9 mouse cellular contexts compared by ENCODE assay signal in the genomic region with DNA sequence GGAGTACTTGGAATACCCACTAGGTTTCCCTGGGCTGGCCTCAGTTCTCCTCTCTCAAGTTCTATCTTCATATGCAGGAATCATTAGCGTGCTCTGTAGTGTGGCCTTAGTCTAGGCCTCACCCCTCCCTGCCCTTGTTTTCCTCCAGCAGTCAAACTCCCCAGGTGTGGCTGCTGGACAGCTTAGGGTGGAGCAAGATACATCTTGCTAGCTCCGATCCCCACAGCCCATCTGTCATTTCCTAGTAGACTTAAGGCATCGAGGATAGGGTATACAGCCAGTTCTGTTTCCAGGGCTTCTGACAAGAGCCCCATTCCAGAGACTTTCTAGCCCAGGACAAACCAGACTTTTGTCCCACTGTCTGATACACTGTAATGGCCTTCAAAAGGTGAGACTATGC. TPM values are rescaled to one million over a fixed set of nuclear protein-coding genes. Genes with fewer than 3 reads are reported as not detected.
A peak's percentile ranks its signal among the peaks of the same experiment; 100 is the strongest.
DNase-seq lines count a peak whose midpoint lies in the region; ATAC-seq and TF ChIP-seq lines count a peak whose summit lies in the region.
"Had no signal": no experiment of that assay in that cellular context is flagged by ENCODE, and none has a peak within 500 bp of the region (broad histone marks: within the 10 kb centered on the region; RNA-seq: fewer than 3 reads in every experiment).

No protein-coding gene starts in this region.

- no peak for TF ChIP-seq POLR2A in lung, adult 2 months (IDR thresholded peaks at IDR 0.05; ENCODE audit: borderline replicate concordance, extremely low read depth, low read depth, low read length)

- H3K4me3 ChIP-seq in heart, embryonic 15.5 days = no peak overlapping the region
- H3K4me3 ChIP-seq in liver, embryonic 13.5 days (replicated peaks) = no peak overlapping the region
- H3K4me3 ChIP-seq in stomach, postnatal 0 days (ENCODE audit: low read depth, low read length) = no peak overlapping the region
- H3K4me3 ChIP-seq in lung, adult 2 months (replicated peaks; ENCODE audit: extremely low read depth, low read depth, low read length) = no peak overlapping the region

- no peak for ATAC-seq in heart, embryonic 15.5 days (replicated peaks; ENCODE audit: insufficient number of reproducible peaks, insufficient read depth, low FRiP score, low read depth)
- ATAC-seq in liver, embryonic 13.5 days (ENCODE audit: low read depth) = no peak
- ATAC-seq in stomach, postnatal 0 days (ENCODE audit: low FRiP score, low TSS enrichment) = no peak
- no peak for ATAC-seq in granulocyte monocyte progenitor cell, adult 5-6 weeks (replicated peaks; ENCODE audit: poor library complexity, severe bottlenecking)

- no peak overlapping the region for H3K9ac ChIP-seq in heart, embryonic 15.5 days
- H3K9ac ChIP-seq in liver, embryonic 13.5 days = peak overlapping the region; percentile 8; the same call in 1 of the 2 replicates
- no peak overlapping the region for H3K9ac ChIP-seq in stomach, postnatal 0 days (ENCODE audit: low read length)

- no peaks in the 10 kb centered on the region for H3K36me3 ChIP-seq in heart, embryonic 15.5 days
- no peaks in the 10 kb centered on the region for H3K36me3 ChIP-seq in liver, embryonic 13.5 days
- no peaks in the 10 kb centered on the region for H3K36me3 ChIP-seq in stomach, postnatal 0 days (ENCODE audit: control insufficient read depth, insufficient read depth, low read length)

- TF ChIP-seq CTCF in stomach, postnatal 0 days (IDR thresholded peaks at IDR 0.05; ENCODE audit: low read depth) = no peak
- TF ChIP-seq CTCF in lung, adult 2 months (IDR thresholded peaks at IDR 0.05; ENCODE audit: insufficient read depth, low read length) = no peak

- no peak overlapping the region for H3K27ac ChIP-seq in heart, embryonic 15.5 days
- H3K27ac ChIP-seq in liver, embryonic 13.5 days = peak overlapping the region; percentile 59
- 0 out of 2 replicates have a peak overlapping the region, but pooled peaks have one; percentile 61 for H3K27ac ChIP-seq in stomach, postnatal 0 days (replicated peaks)

- TF ChIP-seq EP300 in stomach, postnatal 0 days (optimal IDR thresholded peaks at IDR 0.05) = no peak

- H3K9me3 ChIP-seq in heart, embryonic 15.5 days (replicated peaks) = no peaks in the 10 kb centered on the region
- no peaks in the 10 kb centered on the region for H3K9me3 ChIP-seq in liver, embryonic 13.5 days (replicated peaks)
- no peaks in the 10 kb centered on the region for H3K9me3 ChIP-seq in stomach, postnatal 0 days (ENCODE audit: control insufficient read depth, low read length)

- peak overlapping the region; percentile 94; the same call in 1 of the 2 replicates for H3K4me2 ChIP-seq in heart, embryonic 15.5 days
- H3K4me2 ChIP-seq in liver, embryonic 13.5 days = peak overlapping the region; percentile 99
- no peak overlapping the region for H3K4me2 ChIP-seq in stomach, postnatal 0 days (replicated peaks; ENCODE audit: low read depth)

- 83% methylated on average over 3 of the region's 3 CpGs for WGBS in heart, embryonic 15.5 days
- 63% methylated on average over 3 of the region's 3 CpGs for WGBS in liver, embryonic 13.5 days (ENCODE audit: insufficient replicate concordance)
- WGBS in stomach, postnatal 0 days = 72% methylated on average over 3 of the region's 3 CpGs
- 89% methylated on average over 3 of the region's 3 CpGs for WGBS in lung, adult 2 months

- H3K27me3 ChIP-seq in heart, embryonic 15.5 days = no peaks in the 10 kb centered on the region
- H3K27me3 ChIP-seq in liver, embryonic 13.5 days = no peaks in the 10 kb centered on the region
- no peaks in the 10 kb centered on the region for H3K27me3 ChIP-seq in stomach, postnatal 0 days (ENCODE audit: control insufficient read depth, insufficient read depth, low read length)
- H3K27me3 ChIP-seq: Patski had no signal

- no peak for DNase-seq in heart, adult 9 months (ENCODE audit: low spot score in 2 of 2)
- DNase-seq in ovary, postnatal 36 days (ENCODE audit: low spot score) = peak; percentile 3
- DNase-seq in ovary, postnatal 14 days (ENCODE audit: low spot score) = no peak
- no peak for DNase-seq in liver, embryonic 13.5 days
- DNase-seq in stomach, postnatal 0 days (ENCODE audit: low spot score) = no peak
- DNase-seq in lung, adult 2 months = no peak

- peaks cover 67% of the 10 kb centered on the region for H3K4me1 ChIP-seq in heart, embryonic 15.5 days (replicated peaks)
- peaks cover 89% of the 10 kb centered on the region for H3K4me1 ChIP-seq in liver, embryonic 13.5 days (replicated peaks)
- no peaks in the 10 kb centered on the region; the same call in 1 of the 2 replicates for H3K4me1 ChIP-seq in stomach, postnatal 0 days (replicated peaks; ENCODE audit: control insufficient read depth, insufficient read depth)
- H3K4me1 ChIP-seq in lung, adult 2 months (ENCODE audit: control insufficient read depth, insufficient read depth, low read length) = peaks cover 20% of the 10 kb centered on the region

RNA-seq across cellular contexts. Expression of a gene that starts 34.5 kb away (rescaled TPM):
- 35.3 and 37.7 TPM in 2 replicates for polyA plus RNA-seq in heart, embryonic 15.5 days (2015; fragmentation: Nextera tagmentation; extraction: Ambion mirVana)
- 105 and 112 TPM in 2 replicates for polyA plus RNA-seq in liver, embryonic 13.5 days (2015; fragmentation: Nextera tagmentation; extraction: Ambion mirVana)
- polyA plus RNA-seq in stomach, postnatal 0 days (2015; fragmentation: Nextera tagmentation; extraction: Ambion mirVana) = 16.2 and 16.8 TPM in 2 replicates
- 11.7 and 19.4 TPM in 2 replicates for polyA plus RNA-seq in lung, adult 2 months (2012; rRNA removed)
- 13.1 and 28.8 TPM in 2 replicates for total RNA-seq in granulocyte monocyte progenitor cell, adult 5-6 weeks (2014; fragmentation: Nextera tagmentation)
- total RNA-seq in granulocyte monocyte progenitor cell, adult 5-6 weeks (2017) = 8.8 and 9.7 TPM in 2 replicates

RNA-seq across cellular contexts. Expression of a gene that starts 34.9 kb away (rescaled TPM):
- polyA plus RNA-seq in heart, embryonic 15.5 days (2015; fragmentation: Nextera tagmentation; extraction: Ambion mirVana) = 113 and 129 TPM in 2 replicates
- 109 and 110 TPM in 2 replicates for polyA plus RNA-seq in liver, embryonic 13.5 days (2015; fragmentation: Nextera tagmentation; extraction: Ambion mirVana)
- polyA plus RNA-seq in stomach, postnatal 0 days (2015; fragmentation: Nextera tagmentation; extraction: Ambion mirVana) = 95.1 and 99.6 TPM in 2 replicates
- polyA plus RNA-seq in lung, adult 2 months (2012; rRNA removed) = 159 and 171 TPM in 2 replicates
- total RNA-seq in granulocyte monocyte progenitor cell, adult 5-6 weeks (2014; fragmentation: Nextera tagmentation) = 40.4 and 48.4 TPM in 2 replicates
- 34.1 and 34.6 TPM in 2 replicates for total RNA-seq in granulocyte monocyte progenitor cell, adult 5-6 weeks (2017)

RNA-seq across cellular contexts. Expression of a gene that starts 43.7 kb away (rescaled TPM):
- 28.4 and 40.0 TPM in 2 replicates for polyA plus RNA-seq in heart, embryonic 15.5 days (2015; fragmentation: Nextera tagmentation; extraction: Ambion mirVana)
- 7.6 and 7.9 TPM in 2 replicates for polyA plus RNA-seq in liver, embryonic 13.5 days (2015; fragmentation: Nextera tagmentation; extraction: Ambion mirVana)
- polyA plus RNA-seq in stomach, postnatal 0 days (2015; fragmentation: Nextera tagmentation; extraction: Ambion mirVana) = 7.8 and 8.7 TPM in 2 replicates
- polyA plus RNA-seq in lung, adult 2 months (2012; rRNA removed) = 49.9 and 53.7 TPM in 2 replicates
- total RNA-seq in granulocyte monocyte progenitor cell, adult 5-6 weeks (2014; fragmentation: Nextera tagmentation) = 1.8 and 1.9 TPM in 2 replicates
- 0.21 and 2.8 TPM in 2 replicates for total RNA-seq in granulocyte monocyte progenitor cell, adult 5-6 weeks (2017)

RNA-seq across cellular contexts. Expression of a gene that starts 43.8 kb away (rescaled TPM):
- 61.4 and 61.5 TPM in 2 replicates for polyA plus RNA-seq in heart, embryonic 15.5 days (2015; fragmentation: Nextera tagmentation; extraction: Ambion mirVana)
- 69.6 and 71.4 TPM in 2 replicates for polyA plus RNA-seq in liver, embryonic 13.5 days (2015; fragmentation: Nextera tagmentation; extraction: Ambion mirVana)
- 16.2 and 16.9 TPM in 2 replicates for polyA plus RNA-seq in stomach, postnatal 0 days (2015; fragmentation: Nextera tagmentation; extraction: Ambion mirVana)
- polyA plus RNA-seq in lung, adult 2 months (2012; rRNA removed) = 35.1 and 36.1 TPM in 2 replicates
- total RNA-seq in granulocyte monocyte progenitor cell, adult 5-6 weeks (2014; fragmentation: Nextera tagmentation) = 20.3 and 30.5 TPM in 2 replicates
- 5.4 and 8.8 TPM in 2 replicates for total RNA-seq in granulocyte monocyte progenitor cell, adult 5-6 weeks (2017)
